ENCODE assay signal across 23 mouse cellular contexts in genomic region chr2:104511622-104512021, GRCm38 (mm10). TPM values are rescaled to one million over a fixed set of nuclear protein-coding genes. Genes with fewer than 3 reads are reported as not detected.
DNase-seq lines count a peak whose midpoint lies in the region; ATAC-seq and TF ChIP-seq lines count a peak whose summit lies in the region.
"Had no signal": no experiment of that assay in that cellular context is flagged by ENCODE, and none has a peak within 500 bp of the region (broad histone marks: within the 10 kb centered on the region; RNA-seq: fewer than 3 reads in every experiment).

No protein-coding gene starts in this region.

- H3K4me2 ChIP-seq in liver, embryonic 14.5 days (ENCODE audit: low read depth): no peak overlapping the region
- H3K4me2 ChIP-seq in liver, embryonic 12.5 days: no peak overlapping the region
- no peak overlapping the region for H3K4me2 ChIP-seq in forebrain, embryonic 11.5 days (ENCODE audit: low read depth, low read length, severe bottlenecking)
- H3K4me2 ChIP-seq: embryonic facial prominence, embryonic 15.5 days; forebrain, embryonic 12.5 days; heart, embryonic 11.5 days; heart, embryonic 15.5 days; hindbrain, embryonic 14.5 days had no signal

- TF ChIP-seq EP300 in liver, embryonic 14.5 days (IDR thresholded peaks at IDR 0.05; ENCODE audit: low read depth): no peak

- H3K4me3 ChIP-seq in liver, embryonic 14.5 days (ENCODE audit: insufficient read depth in 1 of 2, low read depth in 2 of 2, low read length in 2 of 2): no peak overlapping the region
- H3K4me3 ChIP-seq in liver, embryonic 12.5 days: no peak overlapping the region
- no peak overlapping the region for H3K4me3 ChIP-seq in E14TG2a.4 (replicated peaks; ENCODE audit: low read length)
- no peak overlapping the region for H3K4me3 ChIP-seq in forebrain, embryonic 11.5 days (ENCODE audit: low read depth, low read length)
- H3K4me3 ChIP-seq: embryonic facial prominence, embryonic 15.5 days; forebrain, embryonic 12.5 days; heart, adult 2 months; heart, embryonic 15.5 days; hindbrain, embryonic 10.5 days had no signal

- no peak for DNase-seq in liver, embryonic 14.5 days (ENCODE audit: low read depth in 3 of 3, low spot score in 3 of 3)
- DNase-seq in ES-CJ7 (ENCODE audit: low read depth, low spot score): peak; percentile 23
- DNase-seq in ZHBTc4 (ENCODE audit: low read depth, low spot score): peak; percentile 43
- no peak for DNase-seq in forebrain, embryonic 11.5 days (ENCODE audit: low spot score)
- no peak for DNase-seq in urinary bladder, postnatal 36 days (ENCODE audit: low spot score in 2 of 2)
- DNase-seq: adrenal gland, postnatal 10 days; cerebellum, adult 11 months; cerebellum, adult 8-10 months; cerebellum, postnatal 14 days; embryo, embryonic 11 days; gastrocnemius, postnatal 14 days; heart, adult 2 months had no signal

- no peaks in the 10 kb centered on the region for H3K36me3 ChIP-seq in liver, embryonic 14.5 days (replicated peaks; ENCODE audit: control insufficient read depth, insufficient read depth, low read depth)
- no peaks in the 10 kb centered on the region for H3K36me3 ChIP-seq in liver, embryonic 12.5 days
- H3K36me3 ChIP-seq in E14TG2a.4 (ENCODE audit: insufficient read depth, low read length): no peaks in the 10 kb centered on the region
- H3K36me3 ChIP-seq in forebrain, embryonic 11.5 days (ENCODE audit: control insufficient read depth, insufficient read depth, low read length): no peaks in the 10 kb centered on the region
- H3K36me3 ChIP-seq: embryonic facial prominence, embryonic 15.5 days; forebrain, embryonic 12.5 days; heart, embryonic 15.5 days; hindbrain, embryonic 10.5 days had no signal

- no peaks in the 10 kb centered on the region for H3K4me1 ChIP-seq in liver, embryonic 14.5 days (replicated peaks; ENCODE audit: control insufficient read depth in 2 of 2, insufficient read depth in 2 of 2, low read length in 1 of 2)
- no peaks in the 10 kb centered on the region for H3K4me1 ChIP-seq in liver, embryonic 12.5 days
- H3K4me1 ChIP-seq in E14TG2a.4 (replicated peaks; ENCODE audit: low read depth, low read length): no peaks in the 10 kb centered on the region
- H3K4me1 ChIP-seq in forebrain, embryonic 11.5 days (replicated peaks; ENCODE audit: control insufficient read depth, insufficient read depth, low read length): no peaks in the 10 kb centered on the region
- H3K4me1 ChIP-seq: embryonic facial prominence, embryonic 15.5 days; forebrain, embryonic 12.5 days; heart, embryonic 15.5 days; hindbrain, embryonic 10.5 days had no signal

- no peak overlapping the region for H3K27ac ChIP-seq in liver, embryonic 14.5 days
- no peak overlapping the region for H3K27ac ChIP-seq in liver, embryonic 12.5 days
- H3K27ac ChIP-seq in forebrain, embryonic 11.5 days (ENCODE audit: low read depth, low read length): no peak overlapping the region
- H3K27ac ChIP-seq: embryonic facial prominence, embryonic 15.5 days; forebrain, embryonic 12.5 days; heart, adult 2 months; heart, embryonic 15.5 days; hindbrain, embryonic 10.5 days; hindbrain, embryonic 14.5 days had no signal

- WGBS in liver, embryonic 14.5 days (ENCODE audit: insufficient replicate concordance): 70% methylated on average over 8 of the region's 8 CpGs
- WGBS in liver, embryonic 12.5 days (ENCODE audit: insufficient replicate concordance): 62% methylated on average over 8 of the region's 8 CpGs
- 81% methylated on average over 8 of the region's 8 CpGs for WGBS in forebrain, embryonic 11.5 days

- H3K9ac ChIP-seq in liver, embryonic 14.5 days (replicated peaks): no peak overlapping the region
- H3K9ac ChIP-seq in liver, embryonic 12.5 days: no peak overlapping the region
- H3K9ac ChIP-seq in forebrain, embryonic 11.5 days (ENCODE audit: low read length): no peak overlapping the region
- H3K9ac ChIP-seq: embryonic facial prominence, embryonic 15.5 days; forebrain, embryonic 12.5 days; heart, embryonic 15.5 days; hindbrain, embryonic 14.5 days had no signal

- peak; percentile 34; the same call in 1 of the 2 replicates for TF ChIP-seq CTCF in liver, embryonic 14.5 days (IDR thresholded peaks at IDR 0.05; ENCODE audit: low read depth)
- peak; percentile 62 for TF ChIP-seq CTCF in E14TG2a.4 (conservative IDR thresholded peaks at IDR 0.05; ENCODE audit: low read length)

- ATAC-seq in liver, embryonic 14.5 days (ENCODE audit: insufficient read depth): no peak
- ATAC-seq in liver, embryonic 12.5 days: no peak
- no peak for ATAC-seq in forebrain, embryonic 11.5 days (replicated peaks; ENCODE audit: low FRiP score)
- ATAC-seq: forebrain, embryonic 16.5 days; Patski had no signal

- no peaks in the 10 kb centered on the region for H3K9me3 ChIP-seq in liver, embryonic 14.5 days (ENCODE audit: control insufficient read depth, low read length)
- no peaks in the 10 kb centered on the region for H3K9me3 ChIP-seq in liver, embryonic 12.5 days (replicated peaks)
- no peaks in the 10 kb centered on the region for H3K9me3 ChIP-seq in E14TG2a.4 (ENCODE audit: low read length)
- no peaks in the 10 kb centered on the region for H3K9me3 ChIP-seq in forebrain, embryonic 11.5 days (ENCODE audit: control insufficient read depth, low read length)
- H3K9me3 ChIP-seq: embryonic facial prominence, embryonic 15.5 days; forebrain, embryonic 12.5 days; heart, embryonic 15.5 days; hindbrain, embryonic 10.5 days had no signal

- H3K27me3 ChIP-seq in liver, embryonic 14.5 days (ENCODE audit: control insufficient read depth, insufficient read depth, low read length): no peaks in the 10 kb centered on the region
- H3K27me3 ChIP-seq in liver, embryonic 12.5 days (replicated peaks): no peaks in the 10 kb centered on the region
- no peaks in the 10 kb centered on the region for H3K27me3 ChIP-seq in E14TG2a.4 (ENCODE audit: insufficient read depth, low read length)
- H3K27me3 ChIP-seq in forebrain, embryonic 11.5 days (ENCODE audit: control insufficient read depth, insufficient read depth, low read length): no peaks in the 10 kb centered on the region
- H3K27me3 ChIP-seq: CH12.LX; embryonic facial prominence, embryonic 15.5 days; forebrain, embryonic 12.5 days; heart, embryonic 15.5 days; Patski had no signal

RNA-seq across cellular contexts. Expression of gene Hipk3, which starts 17.4 kb away (rescaled TPM):
- 6.0 and 7.0 TPM in 2 replicates for polyA plus RNA-seq in liver, embryonic 14.5 days (2012; rRNA removed)
- 8.2 and 9.1 TPM in 2 replicates for polyA plus RNA-seq in liver, embryonic 14.5 days (2014; fragmentation: Nextera tagmentation; extraction: Ambion mirVana)
- polyA plus RNA-seq in liver, embryonic 12.5 days (2016; fragmentation: Nextera tagmentation; extraction: Ambion mirVana): 14.0 and 15.1 TPM in 2 replicates
- 9.4 and 12.0 TPM in 2 replicates for polyA plus RNA-seq in forebrain, embryonic 11.5 days (2014; fragmentation: Nextera tagmentation; extraction: Ambion mirVana)

Comparison
In these comparisons a context has a peak if more than half of its experiments do, and no peak if none do; other contexts are left out.
1. DNase-seq: peak in ES-CJ7 (single experiment) and ZHBTc4 (single experiment); none in liver, embryonic 14.5 days (0 of 3), forebrain, embryonic 11.5 days (single experiment) and urinary bladder, postnatal 36 days (0 of 2).